Mouse (Mus musculus) spleen, postnatal 0 days (tissue): ENCODE data around the gene Eef1akmt2. TPM values are rescaled to one million over a fixed set of nuclear protein-coding genes. Genes with fewer than 3 reads are reported as not detected.

Source experiments
- polyA plus RNA-seq: library from polyadenylated mRNA; unstranded; fragments of >200 nt; fragmentation: Nextera tagmentation; extraction: Ambion mirVana; gene quantifications from 2 replicates; pipeline ENCODE4 v1.2.1, GENCODE M21; 2015

Eef1akmt2 gene
- 27.9 and 28.0 TPM in 2 replicates for polyA plus RNA-seq

GRCm38 (mm10) chr7:132852173-132852844 lies at the start of gene Eef1akmt2:
Eef1akmt2 (minus strand) TSS chr7:132852673.

GRCm38 (mm10) chr7:132859042-132859958 lies 6.8 kb upstream of the Eef1akmt2 start, which contains the start of gene Abraxas2:
Abraxas2 (plus strand) TSS chr7:132859225.

GRCm38 (mm10) chr7:132813416-132814088 lies 38.9 kb downstream of the Eef1akmt2 start, which contains the start of gene Fam53b:
Fam53b (minus strand) TSS chr7:132813886.

Other genes with a start within 250 kb of the Eef1akmt2 start
- 9.6 and 9.8 TPM in 2 replicates for gene Lhpp, start 242.0 kb downstream of the Eef1akmt2 start, polyA plus RNA-seq
- gene Fam53b, start 38.8 kb downstream of the Eef1akmt2 start, polyA plus RNA-seq, result 46.3 and 49.4 TPM in 2 replicates
- gene Abraxas2, start 6.6 kb upstream of the Eef1akmt2 start, polyA plus RNA-seq, result 18.0 and 21.0 TPM in 2 replicates
- gene Zranb1, start 78.5 kb upstream of the Eef1akmt2 start, polyA plus RNA-seq, result 9.3 and 10.2 TPM in 2 replicates